Mouse (Mus musculus): ENCODE results near the gene Suclg2. TPM values are rescaled to one million over a fixed set of nuclear protein-coding genes. Genes with fewer than 3 reads are reported as not detected.
"Not testable (repeated sequence)": the region's sequence is repeated elsewhere in the genome, so short reads cannot be mapped to it uniquely, and the experiment has no call there.

The Suclg2 gene
- polyA plus RNA-seq, 1 experiment: 90.8 TPM

DNA sequence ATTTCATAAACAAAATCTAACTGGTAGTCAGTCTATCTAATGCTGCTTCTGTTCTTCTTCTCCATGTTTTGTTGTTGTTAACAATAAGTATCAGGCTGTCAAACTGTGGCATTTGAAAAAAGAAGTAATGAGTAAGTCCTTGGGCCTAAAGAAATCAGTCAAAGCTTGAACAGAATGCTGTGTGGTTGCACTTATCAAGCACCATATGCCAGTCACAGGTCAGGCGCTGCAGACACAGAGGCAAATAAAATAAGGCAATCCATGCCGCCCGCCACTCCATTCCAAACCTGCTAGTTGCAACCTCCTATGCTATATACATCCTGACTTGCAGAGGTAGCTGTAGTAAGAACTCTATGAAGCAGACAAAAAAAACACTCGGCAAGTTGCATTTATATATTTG is 100.2 kb downstream of the Suclg2 start:
- Histone ChIP-seq H3K4me3 (ENCODE audit: low read depth, low read length) (no peak overlapping the region), H3K27ac (ENCODE audit: insufficient read depth, low read length) (no peak overlapping the region), H3K27me3 (ENCODE audit: control insufficient read depth, insufficient read depth, low read length, poor library complexity, severe bottlenecking) (no peaks in the 10 kb centered on the region), H3K4me1 (ENCODE audit: control insufficient read depth, insufficient read depth, low read length) (no peaks in the 10 kb centered on the region), H3K36me3 (ENCODE audit: control insufficient read depth, insufficient read depth, low read length, poor library complexity, severe bottlenecking) (no peaks in the 10 kb centered on the region), H3K9me3 (replicated peaks; ENCODE audit: control insufficient read depth, insufficient read depth, low read length, poor library complexity, severe bottlenecking) (no peaks in the 10 kb centered on the region), H3K9ac (ENCODE audit: low read depth, poor library complexity, severe bottlenecking) (no peak overlapping the region)
- TF ChIP-seq EP300 (IDR thresholded peaks at IDR 0.05; ENCODE audit: insufficient read depth, low read depth, low read length) (no peak), POLR2A (IDR thresholded peaks at IDR 0.05; ENCODE audit: insufficient read depth, low read length) (no peak), CTCF (IDR thresholded peaks at IDR 0.05; ENCODE audit: low read depth, low read length) (no peak)

GRCm38 (mm10) chr6:95613228-95613627 is 105.4 kb downstream of the Suclg2 start:
- H3K9ac ChIP-seq (ENCODE audit: low read depth, poor library complexity, severe bottlenecking): no peak overlapping the region
- no peak overlapping the region for H3K27ac ChIP-seq (ENCODE audit: insufficient read depth, low read length)
- H3K27me3 ChIP-seq (ENCODE audit: control insufficient read depth, insufficient read depth, low read length, poor library complexity, severe bottlenecking): no peaks in the 10 kb centered on the region; the same call in 1 of the 2 replicates
- TF ChIP-seq POLR2A (IDR thresholded peaks at IDR 0.05; ENCODE audit: insufficient read depth, low read length) (no peak), EP300 (IDR thresholded peaks at IDR 0.05; ENCODE audit: insufficient read depth, low read depth, low read length) (no peak), CTCF (IDR thresholded peaks at IDR 0.05; ENCODE audit: low read depth, low read length) (no peak)
- H3K9me3 ChIP-seq (replicated peaks; ENCODE audit: control insufficient read depth, insufficient read depth, low read length, poor library complexity, severe bottlenecking): no peaks in the 10 kb centered on the region
- H3K36me3 ChIP-seq (ENCODE audit: control insufficient read depth, insufficient read depth, low read length, poor library complexity, severe bottlenecking): no peaks in the 10 kb centered on the region
- no peaks in the 10 kb centered on the region for H3K4me1 ChIP-seq (ENCODE audit: control insufficient read depth, insufficient read depth, low read length)
- H3K4me3 ChIP-seq (ENCODE audit: low read depth, low read length): no peak overlapping the region

- H3K4me1 ChIP-seq (ENCODE audit: control insufficient read depth, insufficient read depth, low read length): no peaks in the 10 kb centered on the region
- H3K9me3 ChIP-seq (replicated peaks; ENCODE audit: control insufficient read depth, insufficient read depth, low read length, poor library complexity, severe bottlenecking): no peaks in the 10 kb centered on the region
- H3K27me3 ChIP-seq (ENCODE audit: control insufficient read depth, insufficient read depth, low read length, poor library complexity, severe bottlenecking): no peaks in the 10 kb centered on the region; the same call in 1 of the 2 replicates
- no peak overlapping the region for H3K4me3 ChIP-seq (ENCODE audit: low read depth, low read length)
- no peak overlapping the region for H3K27ac ChIP-seq (ENCODE audit: insufficient read depth, low read length)
- TF ChIP-seq POLR2A (IDR thresholded peaks at IDR 0.05; ENCODE audit: insufficient read depth, low read length): no peak
- no peak for TF ChIP-seq CTCF (IDR thresholded peaks at IDR 0.05; ENCODE audit: low read depth, low read length)
- no peak for TF ChIP-seq EP300 (IDR thresholded peaks at IDR 0.05; ENCODE audit: insufficient read depth, low read depth, low read length)
- H3K36me3 ChIP-seq (ENCODE audit: control insufficient read depth, insufficient read depth, low read length, poor library complexity, severe bottlenecking): no peaks in the 10 kb centered on the region
- H3K9ac ChIP-seq (ENCODE audit: low read depth, poor library complexity, severe bottlenecking): no peak overlapping the region
These were observed 106.1 kb downstream of the Suclg2 start for GRCm38 (mm10) chr6:95612412-95613022.

DNA sequence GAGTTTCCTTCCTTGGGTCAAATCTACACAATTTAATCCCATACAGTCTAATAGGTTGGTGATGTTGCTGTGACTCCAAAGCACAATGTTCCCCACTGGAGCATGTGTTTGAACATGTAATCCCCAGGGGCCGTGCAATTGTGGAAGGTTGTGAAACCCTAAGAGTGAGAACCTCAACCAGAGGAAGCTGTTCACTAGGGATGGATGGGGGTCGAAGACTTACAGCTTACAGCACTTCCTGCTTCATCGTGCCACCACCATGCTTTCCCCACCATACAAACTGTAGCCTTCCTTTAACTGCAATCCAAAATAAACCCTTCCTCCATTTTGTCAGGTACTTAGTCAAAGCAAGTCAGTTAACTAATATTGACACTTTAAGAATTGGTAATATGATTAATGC is 107.5 kb downstream of the Suclg2 start:
- TF ChIP-seq POLR2A (IDR thresholded peaks at IDR 0.05; ENCODE audit: insufficient read depth, low read length): no peak
- no peak for TF ChIP-seq CTCF (IDR thresholded peaks at IDR 0.05; ENCODE audit: low read depth, low read length)
- TF ChIP-seq EP300 (IDR thresholded peaks at IDR 0.05; ENCODE audit: insufficient read depth, low read depth, low read length): no peak
- H3K27me3 ChIP-seq (ENCODE audit: control insufficient read depth, insufficient read depth, low read length, poor library complexity, severe bottlenecking): no peaks in the 10 kb centered on the region; the same call in 1 of the 2 replicates
- no peaks in the 10 kb centered on the region for H3K4me1 ChIP-seq (ENCODE audit: control insufficient read depth, insufficient read depth, low read length)
- no peaks in the 10 kb centered on the region for H3K9me3 ChIP-seq (replicated peaks; ENCODE audit: control insufficient read depth, insufficient read depth, low read length, poor library complexity, severe bottlenecking)
- no peak overlapping the region for H3K9ac ChIP-seq (ENCODE audit: low read depth, poor library complexity, severe bottlenecking)
- H3K27ac ChIP-seq (ENCODE audit: insufficient read depth, low read length): no peak overlapping the region
- H3K36me3 ChIP-seq (ENCODE audit: control insufficient read depth, insufficient read depth, low read length, poor library complexity, severe bottlenecking): no peaks in the 10 kb centered on the region
- no peak overlapping the region for H3K4me3 ChIP-seq (ENCODE audit: low read depth, low read length)

DNA sequence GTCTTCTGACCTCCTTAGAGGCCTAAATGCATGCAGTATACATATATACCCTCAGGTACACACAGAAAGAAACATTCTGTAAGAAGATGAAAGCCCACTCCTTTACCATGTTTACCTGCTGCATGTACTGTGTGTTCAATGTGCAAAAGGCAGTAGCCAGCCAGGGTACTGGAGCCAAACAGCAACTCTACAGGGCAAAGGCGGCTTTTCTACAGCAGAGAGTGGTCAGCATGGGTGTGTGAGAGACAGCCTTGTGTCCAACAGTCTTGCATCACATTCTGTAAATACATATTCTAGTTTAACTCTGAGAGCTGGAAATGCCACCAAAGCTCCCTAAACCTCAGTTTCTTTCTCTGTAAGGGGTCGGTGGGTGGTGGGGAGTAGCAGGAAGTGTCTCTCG is 110.5 kb downstream of the Suclg2 start:
- no peaks in the 10 kb centered on the region for H3K36me3 ChIP-seq (ENCODE audit: control insufficient read depth, insufficient read depth, low read length, poor library complexity, severe bottlenecking)
- H3K4me3 ChIP-seq (ENCODE audit: low read depth, low read length): no peak overlapping the region
- no peaks in the 10 kb centered on the region for H3K9me3 ChIP-seq (replicated peaks; ENCODE audit: control insufficient read depth, insufficient read depth, low read length, poor library complexity, severe bottlenecking)
- TF ChIP-seq POLR2A (IDR thresholded peaks at IDR 0.05; ENCODE audit: insufficient read depth, low read length): no peak
- TF ChIP-seq EP300 (IDR thresholded peaks at IDR 0.05; ENCODE audit: insufficient read depth, low read depth, low read length): no peak
- TF ChIP-seq CTCF (IDR thresholded peaks at IDR 0.05; ENCODE audit: low read depth, low read length): no peak
- H3K27me3 ChIP-seq (ENCODE audit: control insufficient read depth, insufficient read depth, low read length, poor library complexity, severe bottlenecking): no peaks in the 10 kb centered on the region; the same call in 1 of the 2 replicates
- H3K9ac ChIP-seq (ENCODE audit: low read depth, poor library complexity, severe bottlenecking): no peak overlapping the region
- H3K4me1 ChIP-seq (ENCODE audit: control insufficient read depth, insufficient read depth, low read length): no peaks in the 10 kb centered on the region
- no peak overlapping the region for H3K27ac ChIP-seq (ENCODE audit: insufficient read depth, low read length)

GRCm38 (mm10) chr6:95600731-95601130 is 117.9 kb downstream of the Suclg2 start:
- not testable (repeated sequence) for H3K27ac ChIP-seq (ENCODE audit: insufficient read depth, low read length); H3K4me1 ChIP-seq (ENCODE audit: control insufficient read depth, insufficient read depth, low read length); H3K36me3 ChIP-seq (ENCODE audit: control insufficient read depth, insufficient read depth, low read length, poor library complexity, severe bottlenecking); H3K9me3 ChIP-seq (replicated peaks; ENCODE audit: control insufficient read depth, insufficient read depth, low read length, poor library complexity, severe bottlenecking); H3K4me3 ChIP-seq (ENCODE audit: low read depth, low read length); H3K9ac ChIP-seq (ENCODE audit: low read depth, poor library complexity, severe bottlenecking); H3K27me3 ChIP-seq (ENCODE audit: control insufficient read depth, insufficient read depth, low read length, poor library complexity, severe bottlenecking)

All from ES-Bruce4 (cell line).